Mouse (Mus musculus) limb, embryonic 10.5 days (tissue): ENCODE data around the gene Tmem189. TPM values are rescaled to one million over a fixed set of nuclear protein-coding genes. Genes with fewer than 3 reads are reported as not detected.

ENCODE experiments used
- DNase-seq: peaks from one replicate; pipeline ENCODE4 v3.0.0-alpha.2; 2017; ENCODE audit warnings: low spot score
- H3K27ac ChIP-seq: fragments of 300-500 bp; sonication (generic); 2 replicates; pipeline ENCODE4 v1.5.1; 2016; ENCODE audit warnings: mild to moderate bottlenecking
- H3K27me3 ChIP-seq: fragments of 300-500 bp; sonication (generic); 2 replicates; pipeline ENCODE4 v1.6.1; 2016; ENCODE audit warnings: low read depth, mild to moderate bottlenecking; ENCODE audit not compliant: poor library complexity, severe bottlenecking
- H3K36me3 ChIP-seq: fragments of 300-500 bp; sonication (generic); 2 replicates; pipeline ENCODE4 v1.6.1; 2016; ENCODE audit warnings: mild to moderate bottlenecking, moderate library complexity
- H3K4me1 ChIP-seq: fragments of 300-500 bp; sonication (generic); 2 replicates; pipeline ENCODE4 v1.6.1; 2016
- H3K4me3 ChIP-seq: fragments of 300-500 bp; sonication (generic); 2 replicates; pipeline ENCODE4 v1.5.1; 2016; ENCODE audit warnings: mild to moderate bottlenecking, moderate library complexity
- H3K9me3 ChIP-seq: fragments of 300-500 bp; sonication (generic); replicated peaks from 2 replicates; pipeline ENCODE4 v1.6.1; 2016; ENCODE audit warnings: mild to moderate bottlenecking
- WGBS: fragments of 180-500 bp; shearing (Covaris S2); methylation state at CpG from one replicate; pipeline ENCODE4 v1.1.7; 2016; 5-methylcytosine and 5-hydroxymethylcytosine counted together
- polyA plus RNA-seq: library from polyadenylated mRNA; unstranded; fragments of >200 nt; fragmentation: Nextera tagmentation; extraction: Ambion mirVana; gene quantifications from 2 replicates; pipeline ENCODE4 v1.2.1, GENCODE M21; 2016

Tmem189 gene
- polyA plus RNA-seq, 1 experiment from 2014 or later, result 43.2 TPM

DNA sequence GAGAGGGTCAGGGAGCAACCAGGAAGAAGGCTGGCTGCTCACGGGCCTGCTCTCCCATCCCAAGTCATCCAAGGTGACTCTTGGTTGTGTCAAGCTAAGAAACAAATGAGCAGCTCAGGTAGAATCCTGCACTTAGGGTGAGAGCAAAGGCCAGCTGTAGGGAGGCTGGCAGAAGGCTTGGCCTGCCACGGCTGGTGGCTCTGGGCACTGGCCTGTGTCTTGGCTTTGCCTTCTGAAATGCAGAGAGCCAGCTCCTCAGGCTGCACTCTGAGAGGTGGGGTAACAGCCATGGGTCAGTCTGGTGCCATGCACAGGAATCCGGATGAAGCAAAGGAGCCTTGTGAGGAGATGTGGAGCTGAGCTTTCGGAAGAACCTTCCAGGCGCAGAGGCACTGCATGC, 21.2 kb downstream of the Tmem189 start:
- DNase-seq, result no peak
- H3K27me3 ChIP-seq, result 0 out of 2 replicates have a peak, but pooled peaks cover under 1% of the 10 kb centered on the region
- H3K4me1 ChIP-seq, result peaks cover 4% of the 10 kb centered on the region
- no peaks in the 10 kb centered on the region for H3K36me3 ChIP-seq
- WGBS, result 91% methylated on average over 5 of the region's 5 CpGs
- H3K4me3 ChIP-seq, result no peak overlapping the region
- H3K9me3 ChIP-seq, result no peaks in the 10 kb centered on the region
- no peak overlapping the region for H3K27ac ChIP-seq

DNA sequence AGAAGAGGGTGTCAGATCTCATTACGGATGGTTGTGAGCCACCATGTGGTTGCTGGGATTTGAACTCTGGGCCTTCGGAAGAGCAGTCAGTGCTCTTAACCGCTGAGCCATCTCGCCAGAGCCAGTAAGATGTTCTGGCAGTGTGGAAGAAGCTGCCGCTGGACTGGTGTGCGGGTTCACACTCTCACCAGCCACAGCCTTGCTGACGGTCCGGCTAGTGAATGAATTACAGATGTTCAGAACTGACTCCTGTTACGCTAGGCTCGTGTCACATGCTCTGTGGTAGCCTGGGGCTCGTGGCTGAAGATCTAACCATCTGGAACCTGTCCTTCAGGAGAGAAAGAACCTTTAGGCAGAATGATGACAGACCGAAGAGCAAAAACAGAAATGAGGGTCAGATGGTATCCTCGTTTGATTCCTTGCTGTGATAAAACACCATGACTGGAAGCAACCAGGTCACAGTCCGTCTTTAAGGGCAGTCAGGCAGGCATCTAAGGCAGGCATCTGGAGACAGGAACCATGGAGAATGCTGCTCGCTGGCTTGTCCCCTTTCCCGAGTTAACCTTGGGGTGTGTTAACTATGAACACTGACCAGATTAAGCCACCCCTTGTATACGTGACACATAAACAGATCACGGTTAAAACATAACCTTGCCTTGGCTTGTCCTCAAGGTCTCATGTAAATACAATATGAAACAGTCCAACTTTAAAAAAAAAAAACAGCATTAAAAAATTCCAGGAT, 23.5 kb downstream of the Tmem189 start:
- Histone ChIP-seq H3K27ac (no peak overlapping the region), H3K4me1 (peaks cover 12% of the 10 kb centered on the region), H3K4me3 (no peak overlapping the region), H3K27me3 (peaks cover 16% of the 10 kb centered on the region), H3K9me3 (no peaks in the 10 kb centered on the region), H3K36me3 (no peaks in the 10 kb centered on the region)
- DNase-seq, result no peak
- 81% methylated on average over 18 of the region's 18 CpGs for WGBS

DNA sequence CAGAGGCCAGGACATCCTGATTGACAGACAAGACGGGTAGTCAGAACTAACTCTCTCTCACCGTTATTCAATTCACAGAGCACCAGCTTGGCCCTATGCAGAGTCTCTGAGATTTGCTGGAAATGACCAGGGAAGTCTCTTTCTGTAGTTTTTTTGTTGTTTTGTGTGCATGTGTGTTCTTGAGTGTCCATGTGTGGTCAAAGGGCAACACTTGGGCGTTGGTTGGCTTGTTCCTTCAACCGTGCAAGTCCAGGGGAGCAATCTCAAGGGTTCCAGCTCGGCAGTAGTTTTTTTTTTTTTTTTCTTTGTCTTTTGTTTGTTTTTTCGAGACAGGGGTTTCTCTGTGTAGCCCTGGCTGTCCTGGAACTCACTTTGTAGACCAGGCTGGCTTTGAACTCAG, 26.9 kb downstream of the Tmem189 start:
- H3K36me3 ChIP-seq, result peaks cover 12% of the 10 kb centered on the region
- H3K4me3 ChIP-seq, result peak overlapping the region; percentile 87; the same call in 1 of the 2 replicates
- no peaks in the 10 kb centered on the region for H3K9me3 ChIP-seq
- no peak overlapping the region for H3K27ac ChIP-seq
- 59% methylated on average over 6 of the region's 6 CpGs for WGBS
- H3K4me1 ChIP-seq, result peaks cover 40% of the 10 kb centered on the region
- DNase-seq, result no peak
- H3K27me3 ChIP-seq, result peaks cover 16% of the 10 kb centered on the region

GRCm38 (mm10) chr2:167661270-167662203, 28.1 kb downstream of the Tmem189 start, which contains the start of gene Gm20431:
Gm20431 (minus strand) TSS chr2:167661496.
- H3K4me3 ChIP-seq, result peak within 1 kb of the TSS; percentile 87
- peak within 1 kb of the TSS; percentile 90 for H3K27ac ChIP-seq
- H3K36me3 ChIP-seq, result peaks cover 22% of the 10 kb centered on the region
- H3K9me3 ChIP-seq, result no peaks in the 10 kb centered on the region
- peaks cover 16% of the 10 kb centered on the region for H3K27me3 ChIP-seq
- peak; percentile 95 for DNase-seq
- H3K4me1 ChIP-seq, result peaks cover 46% of the 10 kb centered on the region
- WGBS, result 2% methylated on average over 110 of the region's 110 CpGs

DNA sequence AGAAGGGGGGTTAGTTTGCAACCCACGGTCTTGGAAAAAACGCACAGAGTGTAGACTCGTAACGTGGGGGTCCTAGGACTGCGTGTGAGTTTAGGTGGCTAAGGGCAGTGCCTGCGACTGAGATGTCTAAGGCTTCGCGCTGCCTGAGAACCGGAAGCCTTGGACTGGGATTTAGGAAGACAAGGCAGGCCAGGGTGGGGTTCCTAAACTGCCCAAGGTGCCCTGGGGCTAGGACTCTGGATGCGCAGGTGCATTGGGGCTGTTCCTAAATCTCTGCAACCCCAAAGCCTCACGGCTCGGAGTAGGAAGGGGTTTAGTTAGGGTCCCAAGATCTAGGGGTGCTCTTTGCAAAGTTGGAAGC, 29.0 kb downstream of the Tmem189 start:
- H3K9me3 ChIP-seq, result no peaks in the 10 kb centered on the region
- peaks cover 16% of the 10 kb centered on the region for H3K27me3 ChIP-seq
- WGBS, result 2% methylated on average over 12 of the region's 12 CpGs
- peak overlapping the region; percentile 90 for H3K27ac ChIP-seq
- H3K36me3 ChIP-seq, result peaks cover 25% of the 10 kb centered on the region
- H3K4me3 ChIP-seq, result peak overlapping the region; percentile 87
- peak; percentile 49 for DNase-seq
- H3K4me1 ChIP-seq, result peaks cover 46% of the 10 kb centered on the region

GRCm38 (mm10) chr2:167659847-167660610, 29.6 kb downstream of the Tmem189 start:
- no peaks in the 10 kb centered on the region for H3K9me3 ChIP-seq
- DNase-seq, result no peak
- WGBS, result 24% methylated on average over 13 of the region's 13 CpGs
- H3K27me3 ChIP-seq, result peaks cover 16% of the 10 kb centered on the region
- H3K27ac ChIP-seq, result 0 out of 2 replicates have a peak overlapping the region, but pooled peaks have one; percentile 90
- H3K36me3 ChIP-seq, result peaks cover 25% of the 10 kb centered on the region
- peaks cover 46% of the 10 kb centered on the region for H3K4me1 ChIP-seq
- peak overlapping the region; percentile 87 for H3K4me3 ChIP-seq

DNA sequence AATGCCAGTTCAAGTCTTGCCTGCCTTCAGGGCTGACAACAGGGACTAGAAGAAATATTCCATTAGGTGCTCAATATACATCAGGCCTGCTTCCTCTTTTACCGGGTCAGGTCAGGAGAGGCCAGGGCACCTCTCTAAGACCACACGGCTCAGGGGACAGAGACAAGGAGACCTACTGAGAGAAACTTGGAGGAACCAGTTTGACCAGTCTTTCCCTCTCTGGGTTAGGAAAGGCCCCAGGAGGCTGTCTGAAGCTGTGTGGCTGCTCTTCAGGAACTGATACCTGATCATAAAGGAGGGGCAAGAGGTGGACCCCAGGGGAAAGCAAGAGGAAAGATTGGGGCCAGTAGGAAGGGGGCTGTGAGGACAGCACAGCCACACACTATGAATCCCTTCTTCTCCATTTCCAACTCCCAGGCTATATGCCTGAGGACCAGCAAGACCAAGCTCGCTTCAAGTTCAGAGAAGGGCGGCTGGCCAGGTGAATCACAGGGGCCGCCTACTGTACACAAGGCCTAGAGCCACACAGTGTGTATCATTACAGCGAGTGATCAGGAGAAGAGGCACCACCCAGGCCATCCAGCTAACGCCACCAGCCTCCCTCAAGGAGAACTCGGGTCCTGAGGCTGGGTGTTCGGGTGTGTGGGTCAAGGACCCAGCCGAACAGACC, 30.3 kb downstream of the Tmem189 start:
- Histone ChIP-seq H3K36me3 (peaks cover 30% of the 10 kb centered on the region), H3K9me3 (no peaks in the 10 kb centered on the region), H3K4me3 (peak overlapping the region; percentile 87), H3K4me1 (peaks cover 46% of the 10 kb centered on the region), H3K27me3 (peaks cover 16% of the 10 kb centered on the region), H3K27ac (no peak overlapping the region)
- no peak for DNase-seq
- WGBS, result 68% methylated on average over 10 of the region's 10 CpGs

DNA sequence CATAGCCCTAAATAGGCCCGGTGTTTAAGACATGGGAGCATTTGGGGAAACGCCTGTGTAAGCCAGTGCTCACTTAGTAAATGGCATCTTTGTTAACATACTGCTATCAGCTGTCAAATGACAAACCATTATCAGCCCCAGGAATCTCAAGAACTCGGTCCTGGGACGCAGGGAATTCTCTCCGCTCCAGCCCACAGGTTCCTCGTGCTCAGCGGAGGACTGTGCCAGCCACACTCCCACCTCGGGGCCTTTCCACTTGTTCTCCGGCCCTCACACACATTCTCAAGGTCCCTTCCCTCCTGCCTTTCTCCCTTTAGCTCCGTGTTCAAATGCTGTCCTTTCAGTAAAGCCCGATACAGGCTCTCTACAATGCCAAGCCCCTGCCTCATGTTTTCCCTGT, 30.9 kb downstream of the Tmem189 start:
- Histone ChIP-seq H3K9me3 (no peaks in the 10 kb centered on the region), H3K27me3 (peaks cover 16% of the 10 kb centered on the region), H3K4me1 (peaks cover 46% of the 10 kb centered on the region), H3K36me3 (peaks cover 36% of the 10 kb centered on the region), H3K4me3 (no peak overlapping the region), H3K27ac (peak overlapping the region; percentile 27; the same call in 1 of the 2 replicates)
- DNase-seq, result no peak
- 81% methylated on average over 11 of the region's 11 CpGs for WGBS

- no peaks in the 10 kb centered on the region for H3K9me3 ChIP-seq
- H3K27ac ChIP-seq, result no peak overlapping the region
- no peak for DNase-seq
- 87% methylated on average over 4 of the region's 4 CpGs for WGBS
- H3K4me3 ChIP-seq, result no peak overlapping the region
- H3K27me3 ChIP-seq, result peaks cover 11% of the 10 kb centered on the region
- H3K4me1 ChIP-seq, result peaks cover 46% of the 10 kb centered on the region
- H3K36me3 ChIP-seq, result peaks cover 43% of the 10 kb centered on the region
These were observed 31.6 kb downstream of the Tmem189 start for GRCm38 (mm10) chr2:167657973-167658372.

- 89% methylated on average over 16 of the region's 16 CpGs for WGBS
These were observed 32.8 kb downstream of the Tmem189 start for GRCm38 (mm10) chr2:167656629-167657478.

GRCm38 (mm10) chr2:167654911-167655600, 34.6 kb downstream of the Tmem189 start:
- Histone ChIP-seq H3K4me3 (no peak overlapping the region), H3K27me3 (no peaks in the 10 kb centered on the region), H3K36me3 (peaks cover 72% of the 10 kb centered on the region), H3K9me3 (no peaks in the 10 kb centered on the region), H3K4me1 (peaks cover 25% of the 10 kb centered on the region), H3K27ac (no peak overlapping the region)
- WGBS, result 88% methylated on average over 10 of the region's 10 CpGs
- no peak for DNase-seq

More at GRCm38 (mm10) chr2:167656629-167657478, 32.8 kb downstream of the Tmem189 start:
- H3K36me3 ChIP-seq, result peaks cover 54% of the 10 kb centered on the region
- H3K9me3 ChIP-seq, result no peaks in the 10 kb centered on the region
- H3K4me1 ChIP-seq, result peaks cover 37% of the 10 kb centered on the region
- DNase-seq, result no peak
- H3K4me3 ChIP-seq, result no peak overlapping the region
- H3K27ac ChIP-seq, result peak overlapping the region; percentile 34; the same call in 1 of the 2 replicates
- no peaks in the 10 kb centered on the region; the same call in 1 of the 2 replicates for H3K27me3 ChIP-seq
